Comparison of ENCODE assay signal across 34 mouse cellular contexts in the genomic region with DNA sequence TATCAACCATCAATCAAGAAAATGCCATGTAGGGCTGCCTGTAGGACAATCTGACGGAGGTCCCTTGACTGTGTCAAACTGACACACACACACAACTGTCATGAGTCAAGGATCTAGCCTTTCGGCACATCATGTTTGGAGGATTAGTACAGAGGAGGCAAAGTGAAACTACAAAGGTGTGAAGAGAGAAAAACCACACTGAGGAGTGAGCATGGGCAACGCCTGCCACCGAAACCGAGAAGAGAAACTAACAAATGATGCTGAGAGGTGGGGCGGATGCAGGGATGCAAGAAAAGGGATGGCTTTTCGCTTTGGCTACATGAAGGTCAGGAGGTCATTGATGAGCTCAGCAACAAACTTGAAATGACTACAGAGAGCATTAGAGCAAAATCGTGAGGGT.
A peak's percentile ranks its signal among the peaks of the same experiment; 100 is the strongest.
DNase-seq lines count a peak whose midpoint lies in the region; ATAC-seq and TF ChIP-seq lines count a peak whose summit lies in the region.
"Had no signal": no experiment of that assay in that cellular context is flagged by ENCODE, and none has a peak within 500 bp of the region (broad histone marks: within the 10 kb centered on the region; RNA-seq: fewer than 3 reads in every experiment).

No protein-coding gene starts in this region.

- H3K9ac ChIP-seq in CH12.LX (ENCODE audit: insufficient read depth, low read depth) = no peak overlapping the region
- H3K9ac ChIP-seq: hindbrain, embryonic 12.5 days; liver, embryonic 14.5 days; midbrain, embryonic 15.5 days; neural tube, embryonic 15.5 days; stomach, embryonic 15.5 days had no signal

- TF ChIP-seq EP300 in CH12.LX (IDR thresholded peaks at IDR 0.05; ENCODE audit: low read length) = peak; percentile 36; the same call in 1 of the 2 replicates

- DNase-seq in spleen, adult 12 weeks (ENCODE audit: low spot score) = peak; percentile 7
- no peak for DNase-seq in spleen, postnatal 10 days (ENCODE audit: low spot score in 2 of 2)
- DNase-seq in CH12.LX (ENCODE audit: extremely low read depth) = peak; percentile 84
- DNase-seq in heart, adult 11 months = no peak
- no peak for DNase-seq in yolk sac, embryonic 10.5 days (ENCODE audit: low spot score)
- DNase-seq in cerebellum, adult 11-12 months = no peak
- DNase-seq: adrenal gland, postnatal 25 days; cerebellum, adult 2 months; cerebellum, postnatal 14 days; gastrocnemius, postnatal 14 days; heart, postnatal 36 days; kidney, adult 18-20 months; kidney, postnatal 4 days; layer of hippocampus, postnatal 36 days; liver; lung, adult 2 months; lung, postnatal 14 days; right cerebral cortex, postnatal 25 days; spleen, adult 18-20 months; thymus, postnatal 25 days had no signal

- no peaks in the 10 kb centered on the region for H3K27me3 ChIP-seq in CH12.LX (replicated peaks)
- H3K27me3 ChIP-seq: hindbrain, embryonic 12.5 days; midbrain, embryonic 15.5 days; neural tube, embryonic 15.5 days; Patski; stomach, embryonic 15.5 days had no signal

- H3K36me3 ChIP-seq in CH12.LX (replicated peaks in 1 of 2; ENCODE audit: control insufficient read depth in 1 of 2, insufficient read depth in 1 of 2, low read length in 1 of 2) = no peaks in the 10 kb centered on the region
- H3K36me3 ChIP-seq: hindbrain, embryonic 12.5 days; midbrain, embryonic 10.5 days; midbrain, embryonic 15.5 days; neural tube, embryonic 15.5 days; stomach, embryonic 15.5 days had no signal

- H3K9me3 ChIP-seq in CH12.LX (replicated peaks; ENCODE audit: low read length) = no peaks in the 10 kb centered on the region
- H3K9me3 ChIP-seq: hindbrain, embryonic 12.5 days; midbrain, embryonic 10.5 days; midbrain, embryonic 15.5 days; neural tube, embryonic 15.5 days; stomach, embryonic 15.5 days had no signal

- peaks cover 6 to 16% of the 10 kb centered on the region in 2 experiments for H3K4me1 ChIP-seq in CH12.LX (ENCODE audit: control insufficient read depth in 1 of 2, insufficient read depth in 2 of 2)
- H3K4me1 ChIP-seq: hindbrain, embryonic 12.5 days; midbrain, embryonic 10.5 days; midbrain, embryonic 15.5 days; neural tube, embryonic 15.5 days; stomach, embryonic 15.5 days had no signal

- no peak overlapping the region for H3K27ac ChIP-seq in CH12.LX (ENCODE audit: insufficient read depth, low read depth)
- H3K27ac ChIP-seq: hindbrain, embryonic 12.5 days; hindbrain, postnatal 0 days; liver, embryonic 14.5 days; midbrain, embryonic 10.5 days; midbrain, embryonic 15.5 days; neural tube, embryonic 15.5 days; stomach, embryonic 15.5 days had no signal

- no peak for TF ChIP-seq CTCF in CH12.LX (conservative IDR thresholded peaks at IDR 0.05 in 1 of 2, IDR thresholded peaks at IDR 0.05 in 1 of 2; ENCODE audit: low read depth in 2 of 2, low read length in 2 of 2)

- no peak for TF ChIP-seq RAD21 in CH12.LX (IDR thresholded peaks at IDR 0.05; ENCODE audit: low read depth, low read length)

- in situ Hi-C loops in CH12.LX (cut with MboI; ENCODE audit: low pct_ligation_motif_present, low pct_unique_long_range_greater_than_20kb, low sequenced_read_pairs) = no loop called here

- no peaks in the 10 kb centered on the region for H3K79me2 ChIP-seq in CH12.LX (replicated peaks; ENCODE audit: control insufficient read depth, extremely low read depth, insufficient read depth, poor library complexity, severe bottlenecking)

- TF ChIP-seq POLR2A in CH12.LX (IDR thresholded peaks at IDR 0.05; ENCODE audit: low read depth, low read length) = no peak

- ATAC-seq in inflammation-experienced regulatory T-cells, adult 6 months = peak; percentile 99
- peak; percentile 30; the same call in 1 of the 2 replicates for ATAC-seq in neutrophil, adult 5-6 weeks (ENCODE audit: extremely low read depth, insufficient number of reproducible peaks, low FRiP score, poor library complexity, severe bottlenecking)
- ATAC-seq: forebrain, embryonic 16.5 days; hindbrain, postnatal 0 days; midbrain, embryonic 15.5 days; Patski had no signal

- H3K4me2 ChIP-seq in CH12.LX (ENCODE audit: insufficient read depth, low read depth, poor library complexity, severe bottlenecking) = peak overlapping the region; percentile 52; the same call in 1 of the 2 replicates
- H3K4me2 ChIP-seq: heart, embryonic 11.5 days; hindbrain, embryonic 12.5 days; midbrain, embryonic 15.5 days; neural tube, embryonic 15.5 days; stomach, embryonic 15.5 days had no signal

- no peak overlapping the region for H3K4me3 ChIP-seq in CH12.LX (replicated peaks in 1 of 3; ENCODE audit: low read depth in 2 of 3, low read length in 2 of 3, poor library complexity in 1 of 3)
- H3K4me3 ChIP-seq: erythroblast, embryonic 14.5 days; hindbrain, embryonic 12.5 days; midbrain, embryonic 10.5 days; midbrain, embryonic 15.5 days; myocyte; neural tube, embryonic 15.5 days; stomach, embryonic 15.5 days had no signal

- dilution Hi-C loops in CH12.LX (cut with MboI; ENCODE audit: extremely low pct_ligation_motif_present, extremely low pct_unique_long_range_greater_than_20kb, low sequenced_read_pairs) = no loop called here

TF ChIP-seq in CH12.LX, 34 proteins besides CTCF, POLR2A, EP300 and RAD21:
- peak; percentile 70 for TF ChIP-seq BHLHE40 (IDR thresholded peaks at IDR 0.05; ENCODE audit: low read depth, low read length)
- TF ChIP-seq UBTF (IDR thresholded peaks at IDR 0.05; ENCODE audit: low read depth, low read length) = no peak
- TF ChIP-seq RCOR1 (conservative IDR thresholded peaks at IDR 0.05; ENCODE audit: low read depth, low read length) = no peak
- TF ChIP-seq ZMIZ1 (IDR thresholded peaks at IDR 0.05; ENCODE audit: low read depth, low read length) = no peak
- TF ChIP-seq MXI1 (IDR thresholded peaks at IDR 0.05; ENCODE audit: low read depth, low read length) = no peak
- no peak for TF ChIP-seq ZNF384 (IDR thresholded peaks at IDR 0.05; ENCODE audit: low read depth, low read length)
- no peak for TF ChIP-seq ELF1 (IDR thresholded peaks at IDR 0.05; ENCODE audit: low read depth, low read length)
- no peak for TF ChIP-seq PAX5 (IDR thresholded peaks at IDR 0.05; ENCODE audit: low read length)
- no peak for TF ChIP-seq USF1 (IDR thresholded peaks at IDR 0.05; ENCODE audit: low read depth, low read length)
- TF ChIP-seq MAX (IDR thresholded peaks at IDR 0.05; ENCODE audit: low read length) = peak; percentile 73
- TF ChIP-seq IRF4 (IDR thresholded peaks at IDR 0.05; ENCODE audit: low read depth, low read length) = peak; percentile 82
- no peak for TF ChIP-seq USF2 (conservative IDR thresholded peaks at IDR 0.05; ENCODE audit: low read depth, low read length)
- no peak for TF ChIP-seq NELFE (IDR thresholded peaks at IDR 0.05; ENCODE audit: low read depth, low read length)

Comparison
In these comparisons a context has a peak if more than half of its experiments do, and no peak if none do; other contexts are left out.
1. DNase-seq: peak in spleen, adult 12 weeks (single experiment) and CH12.LX (single experiment); none in spleen, postnatal 10 days (0 of 2), heart, adult 11 months (single experiment), yolk sac, embryonic 10.5 days (single experiment) and cerebellum, adult 11-12 months (single experiment).